In the genomic region with DNA sequence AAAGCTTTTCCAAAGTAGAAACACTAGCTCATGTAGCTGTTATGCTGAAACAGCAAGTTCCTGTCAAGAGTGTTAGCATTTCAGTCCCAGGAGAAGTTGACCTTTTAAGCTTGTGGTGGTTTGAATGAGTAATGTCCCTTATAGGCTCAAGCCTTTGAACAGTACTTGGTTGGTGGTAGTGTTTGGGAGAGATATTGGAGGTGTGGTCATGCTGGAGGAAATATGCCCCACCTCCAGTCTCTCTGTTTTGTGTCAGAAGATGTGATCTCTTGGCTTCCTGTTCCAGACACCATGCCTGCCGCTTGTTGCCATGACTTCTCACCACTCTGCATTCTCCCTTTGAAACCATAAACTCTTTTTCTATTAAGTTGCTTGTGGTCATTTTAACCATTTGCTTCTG, we compare ENCODE assay signal across 13 mouse cellular contexts.
DNase-seq lines count a peak whose midpoint lies in the region; ATAC-seq and TF ChIP-seq lines count a peak whose summit lies in the region.
"Had no signal": no experiment of that assay in that cellular context is flagged by ENCODE, and none has a peak within 500 bp of the region (broad histone marks: within the 10 kb centered on the region; RNA-seq: fewer than 3 reads in every experiment).

No protein-coding gene starts in this region.

- H3K4me1 ChIP-seq in kidney, adult 2 months (ENCODE audit: control insufficient read depth, insufficient read depth, low read length): peaks cover 6% of the 10 kb centered on the region
- H3K4me1 ChIP-seq in liver, embryonic 14.5 days (replicated peaks; ENCODE audit: control insufficient read depth in 2 of 2, insufficient read depth in 2 of 2, low read length in 1 of 2): peaks cover 9 to 11% of the 10 kb centered on the region in 2 experiments
- H3K4me1 ChIP-seq: midbrain, embryonic 10.5 days had no signal

- ATAC-seq in liver, embryonic 14.5 days (ENCODE audit: insufficient read depth): peak; percentile 75

- TF ChIP-seq EP300 in liver, embryonic 14.5 days (IDR thresholded peaks at IDR 0.05; ENCODE audit: low read depth): peak; percentile 11; the same call in 1 of the 2 replicates

- 0 out of 2 replicates have a peak overlapping the region, but pooled peaks have one; percentile 3 for H3K4me2 ChIP-seq in liver, embryonic 14.5 days (ENCODE audit: low read depth)
- H3K4me2 ChIP-seq: hindbrain, embryonic 14.5 days; limb, embryonic 13.5 days had no signal

- no peak overlapping the region for H3K4me3 ChIP-seq in kidney, adult 2 months (ENCODE audit: insufficient read depth, low read depth, low read length)
- H3K4me3 ChIP-seq in liver, embryonic 14.5 days (ENCODE audit: insufficient read depth in 1 of 2, low read depth in 2 of 2, low read length in 2 of 2): no peak overlapping the region
- H3K4me3 ChIP-seq in layer of hippocampus, adult 2 months: no peak overlapping the region
- H3K4me3 ChIP-seq: forebrain, embryonic 10.5 days; limb, embryonic 13.5 days; midbrain, embryonic 10.5 days had no signal

- no peak overlapping the region for H3K27ac ChIP-seq in kidney, adult 2 months (ENCODE audit: insufficient read depth, low read depth, low read length)
- no peak overlapping the region for H3K27ac ChIP-seq in liver, embryonic 14.5 days
- no peak overlapping the region for H3K27ac ChIP-seq in layer of hippocampus, adult 2 months
- H3K27ac ChIP-seq: forebrain, embryonic 10.5 days; hindbrain, embryonic 14.5 days; limb, embryonic 13.5 days; midbrain, embryonic 10.5 days had no signal

- no peak for TF ChIP-seq CTCF in kidney, adult 2 months (conservative IDR thresholded peaks at IDR 0.05; ENCODE audit: insufficient read depth, insufficient read length, low read depth, low read length)
- TF ChIP-seq CTCF in liver, embryonic 14.5 days (IDR thresholded peaks at IDR 0.05; ENCODE audit: low read depth): no peak
- no peak for TF ChIP-seq CTCF in layer of hippocampus, adult 2 months (conservative IDR thresholded peaks at IDR 0.05)

- DNase-seq in kidney, adult 2 months: peak; percentile 25
- DNase-seq in kidney, postnatal 25 days: no peak
- peak; percentile 67 for DNase-seq in T-cell, adult 2 months (ENCODE audit: low spot score)
- peak; percentile 35 to 46 (median 40) for DNase-seq in liver, embryonic 14.5 days (ENCODE audit: low read depth in 3 of 3, low spot score in 3 of 3)
- DNase-seq in thymus, postnatal 25 days: peak; percentile 18
- no peak for DNase-seq in adrenal gland, postnatal 14 days
- DNase-seq in cerebellum, adult 9-11 months: no peak
- no peak for DNase-seq in layer of hippocampus, adult 2 months (ENCODE audit: low spot score in 2 of 2)
- DNase-seq: heart, adult 18-20 months had no signal

- H3K9me3 ChIP-seq in liver, embryonic 14.5 days (ENCODE audit: control insufficient read depth, low read length): no peaks in the 10 kb centered on the region
- H3K9me3 ChIP-seq: forebrain, embryonic 10.5 days; limb, embryonic 13.5 days; midbrain, embryonic 10.5 days had no signal

- H3K9ac ChIP-seq in liver, embryonic 14.5 days (replicated peaks): no peak overlapping the region
- H3K9ac ChIP-seq: hindbrain, embryonic 14.5 days; limb, embryonic 13.5 days had no signal

- no peak for TF ChIP-seq POLR2A in kidney, adult 2 months (IDR thresholded peaks at IDR 0.05; ENCODE audit: low read depth, low read length)

- H3K27me3 ChIP-seq in kidney, adult 2 months (replicated peaks; ENCODE audit: control insufficient read depth, insufficient read depth, low read length): no peaks in the 10 kb centered on the region
- H3K27me3 ChIP-seq in liver, embryonic 14.5 days (ENCODE audit: control insufficient read depth, insufficient read depth, low read length): no peaks in the 10 kb centered on the region
- H3K27me3 ChIP-seq: limb, embryonic 13.5 days had no signal

- no peaks in the 10 kb centered on the region for H3K36me3 ChIP-seq in kidney, adult 2 months (ENCODE audit: control insufficient read depth, insufficient read depth, low read length)
- H3K36me3 ChIP-seq in liver, embryonic 14.5 days (replicated peaks; ENCODE audit: control insufficient read depth, insufficient read depth, low read depth): no peaks in the 10 kb centered on the region

- WGBS in kidney, adult 2 months: 57% methylated on average over 1 of the region's 1 CpGs
- 17% methylated on average over 1 of the region's 1 CpGs for WGBS in liver, embryonic 14.5 days (ENCODE audit: insufficient replicate concordance)

Comparison
In these comparisons a context has a peak if more than half of its experiments do, and no peak if none do; other contexts are left out.
1. DNase-seq: peak in kidney, adult 2 months (single experiment), T-cell, adult 2 months (single experiment), liver, embryonic 14.5 days (3 of 3) and thymus, postnatal 25 days (single experiment); none in kidney, postnatal 25 days (0 of 2), adrenal gland, postnatal 14 days (single experiment), cerebellum, adult 9-11 months (single experiment) and layer of hippocampus, adult 2 months (0 of 2).